Mouse (Mus musculus): ENCODE measurements around the gene Csrp3. TPM values are rescaled to one million over a fixed set of nuclear protein-coding genes. Genes with fewer than 3 reads are reported as not detected.
A peak's percentile ranks its signal among the peaks of the same experiment; 100 is the strongest.

Csrp3 gene
- total RNA-seq (2014; rRNA removed) (0.42 TPM in 1 of 2 replicates, not detected in the other), polyA plus RNA-seq (2015; fragmentation: Nextera tagmentation; extraction: Ambion mirVana) (0.20 and 0.23 TPM in 2 replicates)

- 40% methylated on average over 11 of the region's 11 CpGs for WGBS
- H3K4me2 ChIP-seq (ENCODE audit: low read depth, low read length, poor library complexity, severe bottlenecking), result no peak within 1 kb of the TSS
- H3K4me1 ChIP-seq (ENCODE audit: insufficient read depth, low read length), result no peaks in the 10 kb centered on the region
- H3K27me3 ChIP-seq (ENCODE audit: insufficient read depth, low read length), result no peaks in the 10 kb centered on the region
- H3K9me3 ChIP-seq (ENCODE audit: low read length), result no peaks in the 10 kb centered on the region
- H3K27ac ChIP-seq (ENCODE audit: low read depth, low read length), result no peak within 1 kb of the TSS
- ATAC-seq (ENCODE audit: low FRiP score) (no peak), DNase-seq (ENCODE audit: low spot score) (no peak)
- no peak within 1 kb of the TSS for H3K4me3 ChIP-seq (ENCODE audit: low read depth, low read length)
- no peak within 1 kb of the TSS for H3K9ac ChIP-seq (replicated peaks; ENCODE audit: low read length, poor library complexity, severe bottlenecking)
- H3K36me3 ChIP-seq (ENCODE audit: insufficient read depth, low read length), result no peaks in the 10 kb centered on the region
- no peak for TF ChIP-seq CTCF (IDR thresholded peaks at IDR 0.05)
Observed at GRCm38 (mm10) chr7:48847820-48848650, at the start of gene Csrp3. Gene Csrp3, minus strand, starts transcription at chr7:48848033.

GRCm38 (mm10) chr7:48896051-48896450, 48.2 kb upstream of the Csrp3 start:
- no peak for ATAC-seq (ENCODE audit: low FRiP score)
- WGBS, result 81% methylated on average over 4 of the region's 4 CpGs
- H3K27me3 ChIP-seq (ENCODE audit: insufficient read depth, low read length), result peaks cover 13% of the 10 kb centered on the region; the same call in 1 of the 2 replicates

GRCm38 (mm10) chr7:48895475-48895874, 47.6 kb upstream of the Csrp3 start:
- Histone ChIP-seq H3K4me2 (ENCODE audit: low read depth, low read length, poor library complexity, severe bottlenecking) (no peak overlapping the region), H3K9me3 (ENCODE audit: low read length) (no peaks in the 10 kb centered on the region), H3K9ac (replicated peaks; ENCODE audit: low read length, poor library complexity, severe bottlenecking) (no peak overlapping the region), H3K4me1 (ENCODE audit: insufficient read depth, low read length) (no peaks in the 10 kb centered on the region), H3K27me3 (ENCODE audit: insufficient read depth, low read length) (peaks cover 13% of the 10 kb centered on the region; the same call in 1 of the 2 replicates), H3K36me3 (ENCODE audit: insufficient read depth, low read length) (no peaks in the 10 kb centered on the region), H3K4me3 (ENCODE audit: low read depth, low read length) (no peak overlapping the region), H3K27ac (ENCODE audit: low read depth, low read length) (no peak overlapping the region)
- DNase-seq (ENCODE audit: low spot score) (no peak), ATAC-seq (ENCODE audit: low FRiP score) (no peak)
- 84% methylated on average over 4 of the region's 4 CpGs for WGBS
- no peak for TF ChIP-seq CTCF (IDR thresholded peaks at IDR 0.05)

More at GRCm38 (mm10) chr7:48896051-48896450, 48.2 kb upstream of the Csrp3 start:
- Histone ChIP-seq H3K27ac (ENCODE audit: low read depth, low read length) (no peak overlapping the region), H3K4me1 (ENCODE audit: insufficient read depth, low read length) (no peaks in the 10 kb centered on the region), H3K9ac (replicated peaks; ENCODE audit: low read length, poor library complexity, severe bottlenecking) (no peak overlapping the region), H3K4me2 (ENCODE audit: low read depth, low read length, poor library complexity, severe bottlenecking) (no peak overlapping the region), H3K36me3 (ENCODE audit: insufficient read depth, low read length) (no peaks in the 10 kb centered on the region), H3K9me3 (ENCODE audit: low read length) (no peaks in the 10 kb centered on the region), H3K4me3 (ENCODE audit: low read depth, low read length) (no peak overlapping the region)
- no peak for DNase-seq (ENCODE audit: low spot score)
- TF ChIP-seq CTCF (IDR thresholded peaks at IDR 0.05), result no peak

- Histone ChIP-seq H3K4me3 (ENCODE audit: low read depth, low read length) (no peak overlapping the region), H3K9ac (replicated peaks; ENCODE audit: low read length, poor library complexity, severe bottlenecking) (no peak overlapping the region), H3K36me3 (ENCODE audit: insufficient read depth, low read length) (no peaks in the 10 kb centered on the region), H3K4me1 (ENCODE audit: insufficient read depth, low read length) (no peaks in the 10 kb centered on the region), H3K27me3 (ENCODE audit: insufficient read depth, low read length) (peaks cover 13% of the 10 kb centered on the region; the same call in 1 of the 2 replicates), H3K9me3 (ENCODE audit: low read length) (no peaks in the 10 kb centered on the region), H3K4me2 (ENCODE audit: low read depth, low read length, poor library complexity, severe bottlenecking) (no peak overlapping the region), H3K27ac (ENCODE audit: low read depth, low read length) (no peak overlapping the region)
- ATAC-seq (ENCODE audit: low FRiP score), result no peak
- DNase-seq (ENCODE audit: low spot score), result no peak
- 82% methylated on average over 6 of the region's 6 CpGs for WGBS
- TF ChIP-seq CTCF (IDR thresholded peaks at IDR 0.05), result no peak
Observed at GRCm38 (mm10) chr7:48894763-48895162, 46.9 kb upstream of the Csrp3 start.

GRCm38 (mm10) chr7:48894152-48894551, 46.3 kb upstream of the Csrp3 start:
- peak; percentile 92 for TF ChIP-seq CTCF (IDR thresholded peaks at IDR 0.05)

GRCm38 (mm10) chr7:48893093-48893492, 45.3 kb upstream of the Csrp3 start:
- H3K36me3 ChIP-seq (ENCODE audit: insufficient read depth, low read length), result no peaks in the 10 kb centered on the region
- H3K4me3 ChIP-seq (ENCODE audit: low read depth, low read length), result no peak overlapping the region
- H3K4me1 ChIP-seq (ENCODE audit: insufficient read depth, low read length), result no peaks in the 10 kb centered on the region
- 0 out of 2 replicates have a peak, but pooled peaks cover 9% of the 10 kb centered on the region for H3K27me3 ChIP-seq (ENCODE audit: insufficient read depth, low read length)
- ATAC-seq (ENCODE audit: low FRiP score) (no peak), DNase-seq (ENCODE audit: low spot score) (no peak)
- no peak for TF ChIP-seq CTCF (IDR thresholded peaks at IDR 0.05)
- no peak overlapping the region for H3K4me2 ChIP-seq (ENCODE audit: low read depth, low read length, poor library complexity, severe bottlenecking)
- WGBS, result 70% methylated on average over 7 of the region's 7 CpGs
- H3K9me3 ChIP-seq (ENCODE audit: low read length), result no peaks in the 10 kb centered on the region
- H3K27ac ChIP-seq (ENCODE audit: low read depth, low read length), result no peak overlapping the region
- no peak overlapping the region for H3K9ac ChIP-seq (replicated peaks; ENCODE audit: low read length, poor library complexity, severe bottlenecking)

More at GRCm38 (mm10) chr7:48894152-48894551, 46.3 kb upstream of the Csrp3 start:
- H3K9ac ChIP-seq (replicated peaks; ENCODE audit: low read length, poor library complexity, severe bottlenecking), result no peak overlapping the region
- H3K4me3 ChIP-seq (ENCODE audit: low read depth, low read length), result no peak overlapping the region
- no peaks in the 10 kb centered on the region for H3K36me3 ChIP-seq (ENCODE audit: insufficient read depth, low read length)
- no peak overlapping the region for H3K27ac ChIP-seq (ENCODE audit: low read depth, low read length)
- H3K4me2 ChIP-seq (ENCODE audit: low read depth, low read length, poor library complexity, severe bottlenecking), result no peak overlapping the region
- no peaks in the 10 kb centered on the region for H3K9me3 ChIP-seq (ENCODE audit: low read length)
- ATAC-seq (ENCODE audit: low FRiP score), result no peak
- peaks cover 13% of the 10 kb centered on the region; the same call in 1 of the 2 replicates for H3K27me3 ChIP-seq (ENCODE audit: insufficient read depth, low read length)
- DNase-seq (ENCODE audit: low spot score), result peak; percentile 76
- no peaks in the 10 kb centered on the region for H3K4me1 ChIP-seq (ENCODE audit: insufficient read depth, low read length)
- WGBS, result 3% methylated on average over 6 of the region's 6 CpGs
